Mouse (Mus musculus): ENCODE data around the gene Cdc42bpg. TPM values are rescaled to one million over a fixed set of nuclear protein-coding genes. Genes with fewer than 3 reads are reported as not detected.

Gene Cdc42bpg
- polyA plus RNA-seq, 1 experiment from 2014 or later, result 0.35 TPM

DNA sequence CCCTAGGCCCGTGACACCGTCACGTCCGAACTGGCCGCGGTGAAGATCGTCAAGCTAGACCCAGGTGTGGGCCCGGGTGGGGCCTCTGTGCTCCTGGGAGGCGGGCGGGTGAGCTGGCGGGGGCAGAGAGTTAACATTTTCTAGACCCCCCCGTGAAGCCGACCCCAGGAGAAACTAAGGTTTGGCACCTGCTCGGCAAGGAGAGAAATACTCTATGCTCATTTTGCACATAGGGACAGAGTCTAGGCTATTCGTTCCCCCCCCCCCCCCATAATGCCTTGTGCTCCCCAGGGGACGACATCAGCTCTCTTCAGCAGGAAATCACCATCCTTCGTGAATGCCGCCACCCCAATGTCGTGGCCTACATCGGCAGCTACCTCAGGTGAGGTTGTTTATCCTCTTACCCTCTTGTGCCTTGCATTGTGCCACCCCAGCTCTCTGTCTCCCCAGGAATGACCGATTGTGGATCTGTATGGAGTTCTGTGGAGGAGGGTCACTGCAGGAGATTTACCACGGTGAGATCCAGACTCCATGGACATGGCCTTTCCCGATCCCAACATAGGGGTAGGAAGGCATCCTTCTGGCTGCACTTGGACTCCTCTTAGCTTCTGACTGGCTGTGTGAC lies 35.3 kb downstream of the Cdc42bpg start:
- Histone ChIP-seq H3K9me3 (ENCODE audit: low read length) (no peaks in the 10 kb centered on the region), H3K4me3 (ENCODE audit: low read depth, low read length) (peak overlapping the region; percentile 76), H3K27ac (ENCODE audit: low read depth) (peak overlapping the region; percentile 94), H3K4me1 (ENCODE audit: insufficient read depth) (peaks cover 37% of the 10 kb centered on the region), H3K36me3 (replicated peaks; ENCODE audit: insufficient read depth, low read length) (peaks cover 49% of the 10 kb centered on the region), H3K4me2 (ENCODE audit: low read depth, low read length) (peak overlapping the region; percentile 94), H3K9ac (replicated peaks) (peak overlapping the region; percentile 75), H3K27me3 (ENCODE audit: insufficient read depth, low read length) (no peaks in the 10 kb centered on the region)
- ATAC-seq (peak; percentile 1; the same call in 1 of the 2 replicates), DNase-seq (no peak)
- WGBS (ENCODE audit: insufficient replicate concordance), result 5% methylated on average over 22 of the region's 23 CpGs
- no peak for TF ChIP-seq CTCF (IDR thresholded peaks at IDR 0.05; ENCODE audit: low read depth)
- no peak for TF ChIP-seq EP300 (IDR thresholded peaks at IDR 0.05; ENCODE audit: low read depth)

DNA sequence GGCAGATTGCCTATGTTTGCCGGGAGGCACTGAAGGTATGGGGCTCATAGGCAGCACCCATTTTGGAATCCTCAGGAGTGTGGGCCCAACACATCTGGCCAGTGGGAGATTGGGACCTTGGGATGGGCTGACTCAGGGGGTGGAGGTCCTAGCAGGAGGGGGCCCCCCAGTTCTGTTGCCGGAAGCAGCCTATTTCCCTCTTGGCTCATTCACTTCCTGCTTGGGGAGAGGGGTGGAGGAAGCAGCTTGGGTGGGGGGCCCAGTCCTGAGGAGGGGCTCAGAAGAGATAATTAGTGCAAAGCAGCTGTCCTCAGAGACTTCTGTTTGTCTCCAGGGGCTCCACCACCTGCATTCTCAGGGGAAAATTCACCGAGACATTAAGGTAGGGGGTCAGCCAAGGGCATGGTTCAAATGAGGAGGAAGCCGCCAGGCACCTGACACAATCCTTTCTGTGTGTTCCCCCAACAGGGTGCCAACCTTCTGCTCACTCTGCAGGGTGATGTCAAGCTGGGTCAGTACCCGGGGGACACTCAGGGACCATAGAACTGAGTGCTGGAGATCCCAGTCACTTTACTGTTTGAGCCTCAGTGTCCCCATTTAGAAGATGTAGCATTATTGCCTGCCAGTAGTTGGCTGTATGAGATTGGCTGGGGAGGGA lies 36.1 kb downstream of the Cdc42bpg start:
- ATAC-seq (no peak), DNase-seq (no peak)
- Histone ChIP-seq H3K4me3 (ENCODE audit: low read depth, low read length) (peak overlapping the region; percentile 76), H3K4me1 (ENCODE audit: insufficient read depth) (peaks cover 33% of the 10 kb centered on the region), H3K9ac (replicated peaks) (0 out of 2 replicates have a peak overlapping the region, but pooled peaks have one; percentile 11), H3K27ac (ENCODE audit: low read depth) (no peak overlapping the region), H3K27me3 (ENCODE audit: insufficient read depth, low read length) (no peaks in the 10 kb centered on the region), H3K9me3 (ENCODE audit: low read length) (no peaks in the 10 kb centered on the region), H3K36me3 (replicated peaks; ENCODE audit: insufficient read depth, low read length) (peaks cover 46% of the 10 kb centered on the region), H3K4me2 (ENCODE audit: low read depth, low read length) (peak overlapping the region; percentile 94)
- WGBS (ENCODE audit: insufficient replicate concordance), result 37% methylated on average over 5 of the region's 5 CpGs
- no peak for TF ChIP-seq CTCF (IDR thresholded peaks at IDR 0.05; ENCODE audit: low read depth)

DNA sequence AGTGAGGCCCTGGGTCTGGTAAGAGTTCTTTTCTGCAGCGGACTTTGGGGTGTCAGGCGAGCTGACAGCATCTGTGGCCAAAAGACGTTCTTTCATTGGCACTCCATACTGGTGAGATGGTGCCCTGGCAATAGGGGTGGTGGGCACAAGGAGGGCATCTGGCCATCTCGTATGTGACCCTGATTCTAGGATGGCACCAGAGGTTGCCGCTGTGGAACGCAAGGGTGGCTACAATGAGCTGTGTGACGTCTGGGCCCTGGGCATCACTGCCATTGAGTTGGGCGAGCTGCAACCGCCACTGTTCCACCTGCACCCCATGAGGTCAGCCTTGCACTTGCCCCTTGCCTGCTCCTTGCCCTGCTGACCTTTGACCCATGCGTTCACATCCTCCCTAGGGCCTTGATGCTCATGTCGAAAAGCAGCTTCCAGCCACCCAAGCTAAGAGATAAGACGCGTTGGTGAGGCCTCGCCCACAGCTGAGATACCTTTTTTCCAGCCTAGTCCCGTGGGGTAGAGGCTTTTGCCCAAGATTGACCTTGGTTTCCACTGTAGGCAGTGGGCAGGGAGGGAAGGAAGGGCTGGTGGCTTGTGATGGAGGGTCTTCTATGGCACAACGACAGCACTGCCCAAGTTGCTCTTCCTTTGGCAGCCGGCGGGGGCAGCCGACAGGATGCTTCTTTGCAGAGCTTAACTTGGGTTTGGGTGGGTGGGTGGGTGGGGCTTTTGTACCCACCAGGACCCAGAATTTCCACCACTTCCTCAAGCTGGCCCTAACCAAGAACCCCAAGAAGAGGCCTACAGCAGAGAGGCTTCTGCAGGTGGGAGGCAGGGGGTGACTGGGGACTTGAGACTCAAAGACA lies 37.0 kb downstream of the Cdc42bpg start:
- Histone ChIP-seq H3K27me3 (ENCODE audit: insufficient read depth, low read length) (no peaks in the 10 kb centered on the region), H3K9me3 (ENCODE audit: low read length) (no peaks in the 10 kb centered on the region), H3K4me3 (ENCODE audit: low read depth, low read length) (no peak overlapping the region), H3K9ac (replicated peaks) (no peak overlapping the region), H3K4me2 (ENCODE audit: low read depth, low read length) (peak overlapping the region; percentile 94), H3K4me1 (ENCODE audit: insufficient read depth) (peaks cover 33% of the 10 kb centered on the region), H3K27ac (ENCODE audit: low read depth) (no peak overlapping the region), H3K36me3 (replicated peaks; ENCODE audit: insufficient read depth, low read length) (peaks cover 37% of the 10 kb centered on the region)
- ATAC-seq (no peak), DNase-seq (no peak)
- WGBS (ENCODE audit: insufficient replicate concordance), result 64% methylated on average over 19 of the region's 19 CpGs
- no peak for TF ChIP-seq EP300 (IDR thresholded peaks at IDR 0.05; ENCODE audit: low read depth)
- TF ChIP-seq CTCF (IDR thresholded peaks at IDR 0.05; ENCODE audit: low read depth), result peak; percentile 24; the same call in 1 of the 2 replicates

DNA sequence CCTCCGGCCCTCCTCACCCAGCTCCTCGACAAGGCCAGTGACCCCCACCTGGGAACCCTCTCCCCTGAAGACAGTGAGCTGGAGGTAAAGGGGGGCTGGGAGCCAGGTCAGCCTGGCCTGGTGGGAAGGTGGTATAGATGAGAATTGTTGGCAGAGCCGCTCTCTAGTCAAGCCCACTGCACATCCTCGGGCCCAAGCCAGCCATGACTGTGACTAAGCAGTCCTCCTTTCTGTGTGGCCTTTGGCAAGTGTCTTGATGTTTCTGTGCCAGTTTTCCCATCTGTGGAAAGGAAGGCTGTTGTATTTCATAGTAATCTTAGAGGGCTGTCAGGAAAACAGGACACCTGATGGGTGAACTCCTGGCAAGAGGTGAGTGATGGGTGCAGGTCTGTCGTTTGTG lies 37.7 kb downstream of the Cdc42bpg start:
- WGBS (ENCODE audit: insufficient replicate concordance), result 79% methylated on average over 5 of the region's 5 CpGs
- Histone ChIP-seq H3K9ac (replicated peaks) (no peak overlapping the region), H3K4me1 (ENCODE audit: insufficient read depth) (peaks cover 34% of the 10 kb centered on the region), H3K9me3 (ENCODE audit: low read length) (no peaks in the 10 kb centered on the region), H3K36me3 (replicated peaks; ENCODE audit: insufficient read depth, low read length) (peaks cover 30% of the 10 kb centered on the region), H3K4me3 (ENCODE audit: low read depth, low read length) (no peak overlapping the region), H3K4me2 (ENCODE audit: low read depth, low read length) (no peak overlapping the region), H3K27ac (ENCODE audit: low read depth) (no peak overlapping the region), H3K27me3 (ENCODE audit: insufficient read depth, low read length) (no peaks in the 10 kb centered on the region)
- ATAC-seq, result no peak
- TF ChIP-seq EP300 (IDR thresholded peaks at IDR 0.05; ENCODE audit: low read depth), result no peak
- no peak for TF ChIP-seq CTCF (IDR thresholded peaks at IDR 0.05; ENCODE audit: low read depth)
- no peak for DNase-seq

DNA sequence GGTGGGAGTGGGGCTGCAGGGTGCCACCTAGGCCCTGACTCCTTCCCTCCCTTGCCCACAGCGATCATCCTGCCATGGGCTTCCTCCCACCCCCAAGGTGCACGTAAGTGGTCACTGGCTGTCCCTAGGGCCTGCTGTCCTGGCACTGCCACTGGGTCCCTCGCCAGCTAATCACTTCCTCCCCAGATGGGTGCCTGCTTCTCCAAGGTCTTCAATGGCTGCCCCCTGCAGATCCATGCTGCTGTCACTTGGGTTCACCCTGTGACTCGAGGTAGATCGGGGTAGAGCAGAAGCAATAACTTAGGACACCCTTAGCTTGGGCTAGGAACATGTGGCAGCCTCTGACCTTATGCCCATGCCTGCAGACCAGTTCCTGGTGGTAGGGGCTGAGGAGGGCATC lies 39.8 kb downstream of the Cdc42bpg start:
- 0 out of 2 replicates have a peak overlapping the region, but pooled peaks have one; percentile 29 for H3K27ac ChIP-seq (ENCODE audit: low read depth)
- peaks cover 28% of the 10 kb centered on the region for H3K4me1 ChIP-seq (ENCODE audit: insufficient read depth)
- no peak overlapping the region for H3K4me3 ChIP-seq (ENCODE audit: low read depth, low read length)
- H3K4me2 ChIP-seq (ENCODE audit: low read depth, low read length), result no peak overlapping the region
- H3K9ac ChIP-seq (replicated peaks), result no peak overlapping the region
- H3K27me3 ChIP-seq (ENCODE audit: insufficient read depth, low read length), result no peaks in the 10 kb centered on the region
- ATAC-seq (no peak), DNase-seq (no peak)
- no peaks in the 10 kb centered on the region for H3K9me3 ChIP-seq (ENCODE audit: low read length)
- peaks cover 33% of the 10 kb centered on the region for H3K36me3 ChIP-seq (replicated peaks; ENCODE audit: insufficient read depth, low read length)
- 74% methylated on average over 5 of the region's 5 CpGs for WGBS (ENCODE audit: insufficient replicate concordance)
- TF ChIP-seq EP300 (IDR thresholded peaks at IDR 0.05; ENCODE audit: low read depth) (no peak), CTCF (IDR thresholded peaks at IDR 0.05; ENCODE audit: low read depth) (no peak)

DNA sequence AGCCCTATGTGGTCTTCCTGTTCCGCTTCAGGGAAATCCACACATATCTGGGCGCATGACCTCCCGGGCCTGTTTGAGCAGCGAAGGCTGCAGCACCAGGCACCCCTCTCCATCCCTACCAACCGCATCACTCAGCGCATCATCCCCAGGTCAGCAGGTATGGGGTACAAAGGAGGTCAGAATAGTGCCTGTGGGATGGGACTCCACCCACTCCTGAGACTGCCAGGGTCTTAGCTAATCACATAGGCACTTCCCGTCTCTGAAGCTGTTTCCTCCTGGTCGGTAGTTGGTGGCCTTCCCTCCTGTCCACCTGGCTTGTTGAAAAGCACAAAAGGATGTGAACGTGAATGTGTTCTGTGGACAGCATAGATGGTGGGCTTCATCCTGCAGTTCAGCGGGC lies 40.4 kb downstream of the Cdc42bpg start:
- no peak for TF ChIP-seq CTCF (IDR thresholded peaks at IDR 0.05; ENCODE audit: low read depth)
- no peak for TF ChIP-seq EP300 (IDR thresholded peaks at IDR 0.05; ENCODE audit: low read depth)
- ATAC-seq, result no peak
- WGBS (ENCODE audit: insufficient replicate concordance), result 71% methylated on average over 10 of the region's 10 CpGs
- Histone ChIP-seq H3K27me3 (ENCODE audit: insufficient read depth, low read length) (no peaks in the 10 kb centered on the region), H3K9me3 (ENCODE audit: low read length) (no peaks in the 10 kb centered on the region), H3K27ac (ENCODE audit: low read depth) (no peak overlapping the region), H3K9ac (replicated peaks) (no peak overlapping the region), H3K36me3 (replicated peaks; ENCODE audit: insufficient read depth, low read length) (peaks cover 36% of the 10 kb centered on the region), H3K4me2 (ENCODE audit: low read depth, low read length) (no peak overlapping the region), H3K4me3 (ENCODE audit: low read depth, low read length) (no peak overlapping the region), H3K4me1 (ENCODE audit: insufficient read depth) (peaks cover 26% of the 10 kb centered on the region)
- DNase-seq, result no peak

All from liver, postnatal 0 days (tissue).